Mouse (Mus musculus): ENCODE measurements around the gene Guk1.

- TF ChIP-seq CTCF (IDR thresholded peaks at IDR 0.05; ENCODE audit: extremely low read depth, insufficient read depth, low read length), result no peak
- no peak for TF ChIP-seq POLR2A (IDR thresholded peaks at IDR 0.05; ENCODE audit: extremely low read depth, insufficient read depth, low read length)
Measured at GRCm38 (mm10) chr11:59164384-59164783, 27.6 kb downstream of the Guk1 start.
